Comparison of ENCODE assay signal across 22 mouse cellular contexts in genomic region chr13:38028407-38028806, GRCm38 (mm10).
"Had no signal": no experiment of that assay in that cellular context is flagged by ENCODE, and none has a peak within 500 bp of the region (broad histone marks: within the 10 kb centered on the region; RNA-seq: fewer than 3 reads in every experiment).

No protein-coding gene starts in this region.

- H3K4me1 ChIP-seq: kidney, embryonic 15.5 days; limb, embryonic 10.5 days; limb, embryonic 13.5 days; liver, embryonic 13.5 days; midbrain, embryonic 10.5 days; midbrain, embryonic 13.5 days; neural tube, embryonic 13.5 days had no signal

- H3K4me3 ChIP-seq: kidney, embryonic 15.5 days; limb, embryonic 10.5 days; limb, embryonic 13.5 days; liver, embryonic 13.5 days; megakaryocyte, embryonic 14.5 days; midbrain, embryonic 10.5 days; midbrain, embryonic 13.5 days; myocyte; neural tube, embryonic 13.5 days had no signal

- H3K9ac ChIP-seq: kidney, embryonic 15.5 days; limb, embryonic 13.5 days; liver, embryonic 13.5 days; lung, embryonic 14.5 days; midbrain, embryonic 13.5 days; neural tube, embryonic 13.5 days had no signal

- H3K9me3 ChIP-seq: kidney, embryonic 15.5 days; limb, embryonic 10.5 days; limb, embryonic 13.5 days; liver, embryonic 13.5 days; megakaryocyte, embryonic 14.5 days; midbrain, embryonic 10.5 days; midbrain, embryonic 13.5 days; neural tube, embryonic 13.5 days had no signal

- H3K27me3 ChIP-seq: kidney, embryonic 15.5 days; limb, embryonic 13.5 days; liver, embryonic 13.5 days; megakaryocyte, embryonic 14.5 days; midbrain, embryonic 13.5 days; neural tube, embryonic 13.5 days had no signal

- DNase-seq: kidney, adult 11 months; kidney, adult 8-10 months; kidney, postnatal 10 days; kidney, postnatal 36 days; liver, embryonic 13.5 days; lung, embryonic 14.5 days; right cerebral cortex, adult 18-20 months; right cerebral cortex, postnatal 14 days; right cerebral cortex, postnatal 4 days; thymus, adult 2 months; thymus, postnatal 36 days had no signal

- ATAC-seq: lung, postnatal 0 days; midbrain, embryonic 13.5 days; midbrain, embryonic 16.5 days had no signal

- H3K4me2 ChIP-seq: kidney, embryonic 15.5 days; limb, embryonic 13.5 days; liver, embryonic 13.5 days; lung, embryonic 14.5 days; midbrain, embryonic 13.5 days; neural tube, embryonic 13.5 days had no signal

- H3K27ac ChIP-seq: kidney, embryonic 15.5 days; limb, embryonic 10.5 days; limb, embryonic 13.5 days; liver, embryonic 13.5 days; midbrain, embryonic 10.5 days; midbrain, embryonic 13.5 days; neural tube, embryonic 13.5 days; stomach, postnatal 0 days had no signal

- H3K36me3 ChIP-seq: kidney, embryonic 15.5 days; limb, embryonic 10.5 days; limb, embryonic 13.5 days; liver, embryonic 13.5 days; midbrain, embryonic 10.5 days; midbrain, embryonic 13.5 days; neural tube, embryonic 13.5 days had no signal
